Mouse (Mus musculus) right cerebral cortex, postnatal 14 days (tissue): ENCODE results near the gene Alkbh4.

Experiments
- DNase-seq: peaks from one replicate; pipeline ENCODE4 v3.0.0; 2022

Alkbh4 gene

DNA sequence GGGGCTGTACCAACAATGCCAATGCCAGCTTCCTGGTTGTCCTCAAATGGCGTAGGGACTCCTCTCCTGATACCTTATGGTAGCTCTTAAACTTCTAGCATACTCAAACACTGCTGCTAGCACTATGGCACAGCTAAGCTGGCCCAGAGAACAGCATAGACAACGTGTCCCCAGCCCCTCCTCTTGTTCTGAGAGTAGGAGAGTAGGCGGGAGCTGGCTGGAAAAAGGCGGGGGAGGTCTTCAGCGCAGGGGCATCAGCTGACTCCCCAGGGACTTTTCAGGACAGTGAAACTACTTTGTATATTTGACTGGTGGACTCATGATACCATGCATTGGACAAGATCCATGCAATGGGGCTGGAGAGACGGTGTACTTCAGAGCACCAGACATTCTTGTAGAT, 46.1 kb downstream of the Alkbh4 start:
- no peak for DNase-seq

DNA sequence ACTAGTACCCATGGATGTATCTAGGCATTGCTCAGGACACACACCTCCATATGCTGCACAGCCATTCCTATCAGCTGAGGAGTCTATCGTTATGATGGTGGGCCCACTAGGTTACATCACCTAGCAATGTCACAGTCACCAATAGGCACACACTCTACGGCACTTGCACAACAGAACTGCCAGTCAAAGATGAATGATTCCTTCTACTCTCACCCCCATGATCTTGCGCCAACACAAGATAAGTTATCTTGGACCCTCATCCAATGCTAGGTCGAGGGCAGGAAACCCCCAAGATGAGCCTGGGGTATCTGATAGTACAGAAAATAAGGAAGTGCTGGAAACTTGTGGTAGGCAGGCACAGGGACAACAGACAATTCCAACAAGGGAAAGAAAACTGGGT, 46.9 kb downstream of the Alkbh4 start:
- DNase-seq: no peak

DNA sequence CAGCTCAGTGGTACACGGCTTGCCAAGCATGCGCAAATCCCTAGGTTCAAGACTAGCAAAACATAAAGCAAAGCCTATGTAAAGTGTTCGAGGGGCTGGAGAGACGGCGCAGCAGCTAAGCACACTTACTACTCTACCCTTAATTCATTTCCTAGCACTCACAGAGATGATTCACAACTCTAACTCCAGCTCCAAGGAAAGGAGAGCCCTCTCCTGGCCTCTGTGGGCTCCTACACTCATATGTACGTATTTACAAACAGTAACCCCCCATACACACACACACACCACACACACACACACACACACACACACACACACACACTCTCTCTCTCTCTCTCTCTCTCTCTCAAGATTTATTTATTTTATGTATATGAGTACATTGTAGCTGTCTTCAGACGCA, 47.8 kb downstream of the Alkbh4 start:
- DNase-seq: no peak

- DNase-seq: peak; percentile 50
Measured at GRCm38 (mm10) chr5:136186723-136187122, 50.8 kb downstream of the Alkbh4 start.
